Mouse (Mus musculus): ENCODE data around the gene Pex5l.

The Pex5l gene

GRCm38 (mm10) chr3:33142901-33143461 lies at the start of gene Pex5l:
Pex5l (minus strand) TSS chr3:33143247.
- no peak for DNase-seq (ENCODE audit: low read depth)

GRCm38 (mm10) chr3:33165186-33165585 lies 22.1 kb upstream of the Pex5l start:
- no peak for DNase-seq (ENCODE audit: low read depth)

GRCm38 (mm10) chr3:33163821-33164220 lies 20.8 kb upstream of the Pex5l start:
- DNase-seq (ENCODE audit: low read depth) = no peak

- DNase-seq (ENCODE audit: low read depth) = no peak
Observed at GRCm38 (mm10) chr3:33143592-33143991, 545 bp upstream of the Pex5l start.

GRCm38 (mm10) chr3:33142398-33142797 lies 649 bp downstream of the Pex5l start:
- DNase-seq (ENCODE audit: low read depth) = no peak

- DNase-seq (ENCODE audit: low read depth) = no peak
Observed at GRCm38 (mm10) chr3:33129944-33130343, 13.1 kb downstream of the Pex5l start.

GRCm38 (mm10) chr3:33124796-33125195 lies 18.3 kb downstream of the Pex5l start:
- no peak for DNase-seq (ENCODE audit: low read depth)

- DNase-seq (ENCODE audit: low read depth) = no peak
Observed at GRCm38 (mm10) chr3:33105785-33106184, 37.3 kb downstream of the Pex5l start.

GRCm38 (mm10) chr3:33103501-33103900 lies 39.5 kb downstream of the Pex5l start:
- DNase-seq (ENCODE audit: low read depth) = no peak

- no peak for DNase-seq (ENCODE audit: low read depth)
Observed at GRCm38 (mm10) chr3:33098550-33099295, 44.3 kb downstream of the Pex5l start.

- DNase-seq (ENCODE audit: low read depth) = no peak
Observed at GRCm38 (mm10) chr3:33093646-33094045, 49.4 kb downstream of the Pex5l start.

- no peak for DNase-seq (ENCODE audit: low read depth)
Observed at GRCm38 (mm10) chr3:33090001-33090400, 53.0 kb downstream of the Pex5l start.

- DNase-seq (ENCODE audit: low read depth) = no peak
Observed at GRCm38 (mm10) chr3:33089470-33089869, 53.6 kb downstream of the Pex5l start.

- DNase-seq (ENCODE audit: low read depth) = no peak
Observed at GRCm38 (mm10) chr3:33088276-33088675, 54.8 kb downstream of the Pex5l start.

- DNase-seq (ENCODE audit: low read depth) = no peak
Observed at GRCm38 (mm10) chr3:33082806-33083338, 60.2 kb downstream of the Pex5l start.

GRCm38 (mm10) chr3:33081793-33082192 lies 61.3 kb downstream of the Pex5l start:
- DNase-seq (ENCODE audit: low read depth) = no peak

- DNase-seq (ENCODE audit: low read depth) = no peak
Observed at GRCm38 (mm10) chr3:33079658-33080057, 63.4 kb downstream of the Pex5l start.

- no peak for DNase-seq (ENCODE audit: low read depth)
Observed at GRCm38 (mm10) chr3:33079171-33079570, 63.9 kb downstream of the Pex5l start.

- DNase-seq (ENCODE audit: low read depth) = no peak
Observed at GRCm38 (mm10) chr3:33075696-33076095, 67.4 kb downstream of the Pex5l start.

- no peak for DNase-seq (ENCODE audit: low read depth)
Observed at GRCm38 (mm10) chr3:33074266-33074981, 68.6 kb downstream of the Pex5l start.

GRCm38 (mm10) chr3:33073905-33074265 lies 69.2 kb downstream of the Pex5l start:
- DNase-seq (ENCODE audit: low read depth) = no peak

GRCm38 (mm10) chr3:33070771-33071170 lies 72.3 kb downstream of the Pex5l start:
- DNase-seq (ENCODE audit: low read depth) = no peak

GRCm38 (mm10) chr3:33068146-33068545 lies 74.9 kb downstream of the Pex5l start:
- DNase-seq (ENCODE audit: low read depth) = no peak

Data from naive thymus-derived CD4-positive, alpha-beta T cell, adult 2 months (primary cell).